Mouse (Mus musculus): ENCODE measurements at regions not wholly inside any gene's neighbourhood (a gene's known extent, or its start where the extent isn't known, plus 50 kb on each side); places are given as distances from the start of the nearest gene placed in this dataset.

DNA sequence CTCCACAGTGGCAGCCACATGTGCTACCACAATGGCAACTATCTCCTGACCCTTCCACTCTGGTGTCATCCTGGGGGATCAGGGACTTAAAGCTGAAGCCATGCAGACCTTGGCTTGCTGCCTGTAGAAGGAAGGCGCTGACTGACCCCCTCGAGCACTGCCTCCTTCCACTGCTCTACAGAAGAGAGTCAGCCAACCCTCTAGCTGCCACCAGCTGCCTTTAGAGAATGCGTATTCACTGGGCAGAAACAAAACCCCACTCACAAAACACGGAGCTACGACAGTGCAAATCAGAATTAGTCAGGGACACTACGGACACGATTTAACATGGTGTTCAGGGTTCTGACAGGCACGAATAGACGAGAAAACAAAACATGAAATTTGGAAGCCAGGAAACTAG lies 67.1 kb upstream of the A530016L24Rik start:
- no peak overlapping the region for H3K4me3 ChIP-seq (ENCODE audit: low read depth, low read length)
- H3K9me3 ChIP-seq (ENCODE audit: control insufficient read depth, low read length), result 0 out of 2 replicates have a peak, but pooled peaks cover 3% of the 10 kb centered on the region
- no peak overlapping the region for H3K9ac ChIP-seq (ENCODE audit: low read length)
- H3K36me3 ChIP-seq (ENCODE audit: control insufficient read depth, insufficient read depth, low read length), result no peaks in the 10 kb centered on the region
- DNase-seq (ENCODE audit: low spot score) (no peak), ATAC-seq (replicated peaks; ENCODE audit: low FRiP score, low TSS enrichment, low read depth) (no peak)
- H3K27me3 ChIP-seq (replicated peaks; ENCODE audit: control insufficient read depth, insufficient read depth, low read length), result no peaks in the 10 kb centered on the region
- 87% methylated on average over 9 of the region's 9 CpGs for whole genome bisulfite sequencing
- H3K4me1 ChIP-seq (replicated peaks; ENCODE audit: control insufficient read depth, insufficient read depth, low read length), result no peaks in the 10 kb centered on the region
- no peak overlapping the region for H3K27ac ChIP-seq (ENCODE audit: low read depth)
- no peak overlapping the region for H3K4me2 ChIP-seq (ENCODE audit: low read length)

GRCm38 (mm10) chr12:112424150-112424549 lies 65.1 kb upstream of the A530016L24Rik start:
- no peak overlapping the region for H3K4me3 ChIP-seq (ENCODE audit: low read depth, low read length)
- H3K27ac ChIP-seq (ENCODE audit: low read depth), result no peak overlapping the region
- H3K36me3 ChIP-seq (ENCODE audit: control insufficient read depth, insufficient read depth, low read length), result no peaks in the 10 kb centered on the region
- no peak for ATAC-seq (replicated peaks; ENCODE audit: low FRiP score, low TSS enrichment, low read depth)
- H3K4me1 ChIP-seq (replicated peaks; ENCODE audit: control insufficient read depth, insufficient read depth, low read length), result no peaks in the 10 kb centered on the region
- H3K4me2 ChIP-seq (ENCODE audit: low read length), result no peak overlapping the region
- no peak overlapping the region for H3K9ac ChIP-seq (ENCODE audit: low read length)
- H3K9me3 ChIP-seq (ENCODE audit: control insufficient read depth, low read length), result 0 out of 2 replicates have a peak, but pooled peaks cover 3% of the 10 kb centered on the region
- H3K27me3 ChIP-seq (replicated peaks; ENCODE audit: control insufficient read depth, insufficient read depth, low read length), result no peaks in the 10 kb centered on the region
- no peak for DNase-seq (ENCODE audit: low spot score)
- WGBS, result 89% methylated on average over 6 of the region's 6 CpGs

DNA sequence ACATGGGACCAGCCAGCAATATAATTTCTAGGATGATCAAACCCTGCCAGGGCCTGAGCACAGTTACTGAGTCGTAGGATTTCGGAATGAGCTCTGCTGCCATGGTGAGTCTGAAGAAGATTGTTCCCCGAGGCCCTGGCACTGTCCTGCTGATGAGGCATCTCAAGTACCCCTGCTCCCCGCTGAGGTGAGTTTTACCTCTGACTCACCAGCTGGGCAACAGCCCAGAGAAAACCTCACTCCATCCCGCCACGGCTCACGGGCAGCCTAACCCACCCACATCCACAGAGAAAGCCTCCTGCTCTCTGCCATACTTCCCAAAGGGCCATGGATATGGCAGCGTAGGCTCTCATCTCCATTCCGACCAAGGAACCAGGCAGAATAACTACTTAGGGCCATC lies 62.6 kb upstream of the A530016L24Rik start:
- H3K27me3 ChIP-seq (replicated peaks; ENCODE audit: control insufficient read depth, insufficient read depth, low read length), result no peaks in the 10 kb centered on the region
- H3K4me2 ChIP-seq (ENCODE audit: low read length), result no peak overlapping the region
- no peak overlapping the region for H3K4me3 ChIP-seq (ENCODE audit: low read depth, low read length)
- WGBS, result 87% methylated on average over 9 of the region's 9 CpGs
- H3K9ac ChIP-seq (ENCODE audit: low read length), result no peak overlapping the region
- ATAC-seq (replicated peaks; ENCODE audit: low FRiP score, low TSS enrichment, low read depth) (no peak), DNase-seq (ENCODE audit: low spot score) (no peak)
- no peaks in the 10 kb centered on the region for H3K9me3 ChIP-seq (ENCODE audit: control insufficient read depth, low read length)
- no peak overlapping the region for H3K27ac ChIP-seq (ENCODE audit: low read depth)
- no peaks in the 10 kb centered on the region for H3K36me3 ChIP-seq (ENCODE audit: control insufficient read depth, insufficient read depth, low read length)
- H3K4me1 ChIP-seq (replicated peaks; ENCODE audit: control insufficient read depth, insufficient read depth, low read length), result no peaks in the 10 kb centered on the region

DNA sequence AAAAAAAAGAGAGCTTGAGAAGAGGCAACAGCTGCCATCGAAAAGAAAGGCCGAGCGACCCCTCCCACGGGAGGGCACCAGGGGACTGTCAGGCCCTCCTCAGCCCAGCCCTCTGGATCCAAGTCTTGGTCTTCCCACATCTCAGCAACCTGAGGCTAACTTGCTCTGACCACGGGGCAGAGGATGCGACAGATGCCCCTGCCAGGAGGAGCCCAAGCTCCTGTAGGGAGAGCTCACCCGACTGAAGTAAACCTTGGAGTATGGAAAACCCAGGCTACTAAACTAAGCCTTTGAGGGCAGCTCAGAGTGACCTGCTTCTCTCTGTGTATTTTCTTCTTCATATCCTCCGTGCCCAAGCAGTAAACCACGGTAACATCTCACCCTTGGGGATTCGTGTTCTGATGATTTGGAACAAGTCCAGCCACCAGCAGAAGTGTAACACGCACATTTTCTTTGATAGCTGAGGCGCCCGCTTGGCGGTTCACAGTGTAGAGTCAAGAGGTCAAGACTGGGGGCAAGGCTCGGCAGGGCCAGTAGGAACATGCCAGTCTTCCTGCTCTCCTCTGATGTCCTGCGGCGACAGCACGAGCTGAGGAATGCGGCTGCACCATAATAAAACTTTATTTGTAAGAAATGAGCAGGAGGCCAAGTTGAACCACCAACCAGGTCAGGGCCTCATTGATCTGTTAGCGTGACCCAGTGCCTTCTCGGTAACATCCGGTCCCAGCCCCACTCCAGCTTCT lies 59.0 kb upstream of the A530016L24Rik start:
- Histone ChIP-seq H3K27ac (ENCODE audit: low read depth) (no peak overlapping the region), H3K4me1 (replicated peaks; ENCODE audit: control insufficient read depth, insufficient read depth, low read length) (peaks cover 3% of the 10 kb centered on the region; the same call in 1 of the 2 replicates)
- no peak for ATAC-seq (replicated peaks; ENCODE audit: low FRiP score, low TSS enrichment, low read depth)

GRCm38 (mm10) chr12:112433315-112433714 lies 55.9 kb upstream of the A530016L24Rik start:
- Histone ChIP-seq H3K4me3 (ENCODE audit: low read depth, low read length) (no peak overlapping the region), H3K27me3 (replicated peaks; ENCODE audit: control insufficient read depth, insufficient read depth, low read length) (no peaks in the 10 kb centered on the region), H3K4me1 (replicated peaks; ENCODE audit: control insufficient read depth, insufficient read depth, low read length) (peaks cover 8% of the 10 kb centered on the region), H3K4me2 (ENCODE audit: low read length) (no peak overlapping the region), H3K36me3 (ENCODE audit: control insufficient read depth, insufficient read depth, low read length) (no peaks in the 10 kb centered on the region), H3K9me3 (ENCODE audit: control insufficient read depth, low read length) (no peaks in the 10 kb centered on the region), H3K9ac (ENCODE audit: low read length) (no peak overlapping the region), H3K27ac (ENCODE audit: low read depth) (no peak overlapping the region)
- no peak for DNase-seq (ENCODE audit: low spot score)
- ATAC-seq (replicated peaks; ENCODE audit: low FRiP score, low TSS enrichment, low read depth), result no peak
- 23% methylated on average over 12 of the region's 12 CpGs for WGBS

More for the DNA sequence above, 59.0 kb upstream of the A530016L24Rik start:
- no peaks in the 10 kb centered on the region for H3K9me3 ChIP-seq (ENCODE audit: control insufficient read depth, low read length)
- WGBS, result 53% methylated on average over 22 of the region's 22 CpGs
- no peak overlapping the region for H3K4me3 ChIP-seq (ENCODE audit: low read depth, low read length)
- H3K27me3 ChIP-seq (replicated peaks; ENCODE audit: control insufficient read depth, insufficient read depth, low read length), result no peaks in the 10 kb centered on the region
- H3K36me3 ChIP-seq (ENCODE audit: control insufficient read depth, insufficient read depth, low read length), result no peaks in the 10 kb centered on the region
- no peak overlapping the region for H3K4me2 ChIP-seq (ENCODE audit: low read length)
- H3K9ac ChIP-seq (ENCODE audit: low read length), result no peak overlapping the region
- DNase-seq (ENCODE audit: low spot score), result no peak

DNA sequence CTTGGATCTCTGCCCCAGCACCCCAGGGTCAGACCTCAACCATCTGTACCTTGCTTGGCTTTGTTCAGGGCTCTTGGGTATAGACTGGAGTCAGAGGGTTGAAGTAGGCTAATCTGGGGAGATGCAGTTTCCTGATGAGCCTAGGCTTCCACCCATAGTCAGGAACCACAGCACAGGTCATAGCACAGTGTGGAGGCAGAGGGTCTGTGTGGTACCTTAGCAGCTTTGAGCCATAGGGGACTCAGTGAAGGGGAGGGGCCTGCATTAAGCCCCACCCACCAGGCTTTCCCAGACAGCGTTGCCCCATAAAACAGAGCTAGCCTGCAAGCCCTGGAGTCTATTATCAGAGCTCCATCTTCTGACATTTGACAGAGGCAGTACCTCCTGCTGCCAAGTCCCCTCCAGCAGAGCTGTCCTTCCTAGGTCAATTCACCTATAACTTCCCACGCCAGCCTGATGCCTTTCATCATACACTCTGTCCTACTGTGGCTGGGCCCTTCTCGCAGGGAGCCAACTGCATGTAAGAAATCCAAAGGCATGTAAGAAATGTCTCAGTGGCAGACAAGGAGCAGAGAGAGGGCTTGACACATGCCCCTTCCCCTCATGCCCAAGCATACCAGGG lies 54.5 kb upstream of the A530016L24Rik start:
- Histone ChIP-seq H3K9me3 (ENCODE audit: control insufficient read depth, low read length) (no peaks in the 10 kb centered on the region), H3K4me2 (ENCODE audit: low read length) (peak overlapping the region; percentile 9; the same call in 1 of the 2 replicates), H3K9ac (ENCODE audit: low read length) (no peak overlapping the region), H3K27ac (ENCODE audit: low read depth) (0 out of 2 replicates have a peak overlapping the region, but pooled peaks have one; percentile 43), H3K27me3 (replicated peaks; ENCODE audit: control insufficient read depth, insufficient read depth, low read length) (no peaks in the 10 kb centered on the region), H3K4me3 (ENCODE audit: low read depth, low read length) (no peak overlapping the region), H3K36me3 (ENCODE audit: control insufficient read depth, insufficient read depth, low read length) (no peaks in the 10 kb centered on the region), H3K4me1 (replicated peaks; ENCODE audit: control insufficient read depth, insufficient read depth, low read length) (peaks cover 8% of the 10 kb centered on the region)
- ATAC-seq (replicated peaks; ENCODE audit: low FRiP score, low TSS enrichment, low read depth), result 0 out of 2 replicates have a peak, but pooled peaks have one; percentile 12
- WGBS, result 41% methylated on average over 3 of the region's 3 CpGs
- no peak for DNase-seq (ENCODE audit: low spot score)

DNA sequence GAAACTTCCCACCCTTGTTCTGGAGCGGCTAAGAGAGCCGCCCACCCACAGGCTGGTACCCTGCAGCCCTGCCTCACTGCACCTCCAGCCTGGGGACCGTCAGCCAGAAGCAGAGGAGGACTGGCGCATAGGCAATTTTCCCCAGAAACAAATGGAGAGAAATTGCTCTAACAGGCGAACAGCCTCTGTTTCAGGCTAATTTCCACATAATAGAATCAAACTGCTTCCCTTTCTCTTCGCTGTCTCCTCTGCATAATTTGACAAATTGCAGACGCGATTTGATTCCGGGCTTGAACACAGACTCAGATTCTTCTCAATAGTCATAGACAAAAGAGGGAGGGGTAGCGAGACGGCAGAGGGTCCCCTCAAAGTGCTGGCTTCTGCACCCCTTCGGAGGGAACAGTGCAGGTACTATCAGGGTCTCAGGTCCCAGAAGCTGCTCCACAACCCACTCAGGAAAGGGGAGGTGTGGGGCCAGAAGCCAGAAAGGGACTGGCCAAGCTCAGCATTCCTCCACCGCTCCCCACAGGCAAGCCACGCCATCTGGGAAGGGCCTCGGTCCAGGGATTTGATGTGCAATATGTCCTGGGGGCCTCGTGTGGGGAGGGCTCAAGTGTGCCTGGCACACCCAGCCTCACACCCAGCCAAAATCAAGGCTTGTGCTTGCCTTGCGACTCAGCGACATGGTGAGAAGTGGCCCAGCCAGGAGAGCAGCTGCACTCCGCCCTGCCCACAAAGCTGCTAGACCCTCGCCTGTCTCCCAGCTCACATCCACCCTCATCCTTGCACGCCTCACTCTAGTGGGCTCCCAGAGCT lies 53.7 kb upstream of the A530016L24Rik start:
- DNase-seq (ENCODE audit: low spot score) (peak; percentile 61), ATAC-seq (replicated peaks; ENCODE audit: low FRiP score, low TSS enrichment, low read depth) (peak; percentile 29; the same call in 1 of the 2 replicates)
- Histone ChIP-seq H3K4me3 (ENCODE audit: low read depth, low read length) (no peak overlapping the region), H3K9me3 (ENCODE audit: control insufficient read depth, low read length) (no peaks in the 10 kb centered on the region), H3K27me3 (replicated peaks; ENCODE audit: control insufficient read depth, insufficient read depth, low read length) (no peaks in the 10 kb centered on the region), H3K9ac (ENCODE audit: low read length) (no peak overlapping the region), H3K36me3 (ENCODE audit: control insufficient read depth, insufficient read depth, low read length) (no peaks in the 10 kb centered on the region), H3K4me1 (replicated peaks; ENCODE audit: control insufficient read depth, insufficient read depth, low read length) (peaks cover 8% of the 10 kb centered on the region), H3K27ac (ENCODE audit: low read depth) (peak overlapping the region; percentile 54), H3K4me2 (ENCODE audit: low read length) (peak overlapping the region; percentile 9; the same call in 1 of the 2 replicates)
- 44% methylated on average over 21 of the region's 21 CpGs for WGBS

DNA sequence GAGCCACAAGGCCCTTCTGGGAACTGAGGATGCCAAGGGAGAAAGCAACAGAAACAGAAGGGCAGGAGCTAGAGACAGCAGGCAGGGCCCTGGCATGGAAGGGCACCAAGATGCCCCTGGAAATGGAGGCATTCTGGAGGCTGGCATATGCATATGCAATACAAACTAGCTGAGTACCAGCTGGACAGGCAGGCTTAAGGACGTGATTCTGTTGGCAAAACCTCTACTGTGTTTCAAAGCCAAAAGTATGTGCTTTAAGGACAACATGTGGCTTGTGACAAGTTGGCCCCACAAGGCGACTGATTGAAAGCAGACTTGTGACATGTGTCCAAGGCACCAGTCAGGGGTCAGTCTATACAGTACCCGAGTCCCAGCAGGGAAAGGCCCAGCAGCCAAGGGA lies 52.2 kb upstream of the A530016L24Rik start:
- no peaks in the 10 kb centered on the region for H3K27me3 ChIP-seq (replicated peaks; ENCODE audit: control insufficient read depth, insufficient read depth, low read length)
- H3K4me3 ChIP-seq (ENCODE audit: low read depth, low read length), result no peak overlapping the region
- H3K36me3 ChIP-seq (ENCODE audit: control insufficient read depth, insufficient read depth, low read length), result no peaks in the 10 kb centered on the region
- H3K4me1 ChIP-seq (replicated peaks; ENCODE audit: control insufficient read depth, insufficient read depth, low read length), result peaks cover 8% of the 10 kb centered on the region
- H3K9ac ChIP-seq (ENCODE audit: low read length), result no peak overlapping the region
- H3K4me2 ChIP-seq (ENCODE audit: low read length), result no peak overlapping the region
- DNase-seq (ENCODE audit: low spot score), result no peak
- WGBS, result 64% methylated on average over 3 of the region's 3 CpGs
- H3K27ac ChIP-seq (ENCODE audit: low read depth), result no peak overlapping the region
- no peak for ATAC-seq (replicated peaks; ENCODE audit: low FRiP score, low TSS enrichment, low read depth)
- no peaks in the 10 kb centered on the region for H3K9me3 ChIP-seq (ENCODE audit: control insufficient read depth, low read length)
